Mouse (Mus musculus) liver, embryonic 11.5 days (tissue): Measurements from ENCODE around the gene Camk1g. TPM values are rescaled to one million over a fixed set of nuclear protein-coding genes. Genes with fewer than 3 reads are reported as not detected.
A peak's percentile ranks its signal among the peaks of the same experiment; 100 is the strongest.

Source experiments
- ATAC-seq: fragments of 200-750 bp; cut with Nextera tagmentation; replicated peaks from 2 replicates; pipeline ENCODE4 v1.8.0; 2017; ENCODE audit warnings: moderate number of reproducible peaks, mild to moderate bottlenecking, moderate TSS enrichment, moderate library complexity; ENCODE audit not compliant: low FRiP score
- DNase-seq: peaks from one replicate; pipeline ENCODE4 v3.0.0-alpha.2; 2017; ENCODE audit warnings: low spot score
- H3K27ac ChIP-seq: fragments of 300-500 bp; sonication (generic); 2 replicates; pipeline ENCODE4 v1.5.1; 2014; ENCODE audit warnings: mild to moderate bottlenecking, low read depth, low read length, control low read depth
- H3K27me3 ChIP-seq: fragments of 300-500 bp; sonication (generic); replicated peaks from 2 replicates; pipeline ENCODE4 v1.6.1; 2014; ENCODE audit warnings: low read length, mixed read lengths; ENCODE audit not compliant: control insufficient read depth, insufficient read depth
- H3K36me3 ChIP-seq: fragments of 300-500 bp; sonication (generic); 2 replicates; pipeline ENCODE4 v1.6.1; 2014; ENCODE audit warnings: mild to moderate bottlenecking, low read length, moderate library complexity, mixed read lengths; ENCODE audit not compliant: control insufficient read depth, insufficient read depth
- H3K4me1 ChIP-seq: fragments of 300-500 bp; sonication (generic); replicated peaks from 2 replicates; pipeline ENCODE4 v1.6.1; 2014; ENCODE audit warnings: low read length, mixed read lengths; ENCODE audit not compliant: control insufficient read depth, insufficient read depth
- H3K4me2 ChIP-seq: fragments of 300-500 bp; sonication (generic); 2 replicates; pipeline ENCODE4 v1.6.1; 2014; ENCODE audit warnings: mild to moderate bottlenecking, control low read depth, moderate library complexity
- H3K4me3 ChIP-seq: fragments of 300-500 bp; sonication (generic); 2 replicates; pipeline ENCODE4 v1.5.1; 2014; ENCODE audit warnings: low read depth, low read length, control low read depth
- H3K9ac ChIP-seq: fragments of 300-500 bp; sonication (generic); 2 replicates; pipeline ENCODE4 v1.6.1; 2014; ENCODE audit warnings: low read depth, low read length, control low read depth
- H3K9me3 ChIP-seq: fragments of 300-500 bp; sonication (generic); 2 replicates; pipeline ENCODE4 v1.6.1; 2016; ENCODE audit warnings: low read length, inconsistent platforms, mixed read lengths; ENCODE audit not compliant: control insufficient read depth
- WGBS: fragments of 180-500 bp; shearing (Covaris S2); extraction: QIAGEN DNeasy Blood & Tissue Kit; methylation state at CpG from one replicate; pipeline ENCODE4 v1.1.7; 2014; 5-methylcytosine and 5-hydroxymethylcytosine counted together
- polyA plus RNA-seq: library from polyadenylated mRNA; unstranded; fragments of >200 nt; fragmentation: Nextera tagmentation; extraction: Ambion mirVana; gene quantifications from 2 replicates; pipeline ENCODE4 v1.2.1, GENCODE M21; 2014

Gene Camk1g
- polyA plus RNA-seq, 1 experiment from 2014 or later: 3.3 TPM

DNA sequence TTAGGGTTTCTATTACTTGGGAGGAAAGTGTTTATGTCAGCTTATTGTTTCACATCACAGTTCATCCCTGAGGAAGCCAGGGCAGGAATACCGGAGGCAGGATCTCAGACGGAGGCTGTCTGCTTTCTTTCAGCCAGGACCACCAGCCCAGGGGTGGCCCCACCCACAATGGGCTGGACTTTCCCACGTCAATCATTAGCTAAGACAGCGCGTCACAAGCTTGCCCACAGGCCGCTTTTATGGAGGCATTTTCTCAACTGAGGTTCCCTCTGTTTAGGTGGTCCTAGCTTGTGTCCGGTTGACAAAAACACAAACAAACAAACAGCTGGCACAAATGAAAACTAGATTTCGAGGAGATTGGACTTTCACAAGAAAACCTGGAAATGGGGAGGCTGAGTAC is 12.3 kb upstream of the Camk1g start:
- Histone ChIP-seq H3K36me3 (no peaks in the 10 kb centered on the region), H3K4me3 (peak overlapping the region; percentile 44), H3K4me2 (peak overlapping the region; percentile 74), H3K27ac (no peak overlapping the region), H3K9me3 (no peaks in the 10 kb centered on the region), H3K9ac (no peak overlapping the region), H3K4me1 (peaks cover 4% of the 10 kb centered on the region), H3K27me3 (no peaks in the 10 kb centered on the region)
- DNase-seq (peak; percentile 59), ATAC-seq (peak; percentile 82)
- WGBS: under 1% methylated on average over 8 of the region's 8 CpGs

DNA sequence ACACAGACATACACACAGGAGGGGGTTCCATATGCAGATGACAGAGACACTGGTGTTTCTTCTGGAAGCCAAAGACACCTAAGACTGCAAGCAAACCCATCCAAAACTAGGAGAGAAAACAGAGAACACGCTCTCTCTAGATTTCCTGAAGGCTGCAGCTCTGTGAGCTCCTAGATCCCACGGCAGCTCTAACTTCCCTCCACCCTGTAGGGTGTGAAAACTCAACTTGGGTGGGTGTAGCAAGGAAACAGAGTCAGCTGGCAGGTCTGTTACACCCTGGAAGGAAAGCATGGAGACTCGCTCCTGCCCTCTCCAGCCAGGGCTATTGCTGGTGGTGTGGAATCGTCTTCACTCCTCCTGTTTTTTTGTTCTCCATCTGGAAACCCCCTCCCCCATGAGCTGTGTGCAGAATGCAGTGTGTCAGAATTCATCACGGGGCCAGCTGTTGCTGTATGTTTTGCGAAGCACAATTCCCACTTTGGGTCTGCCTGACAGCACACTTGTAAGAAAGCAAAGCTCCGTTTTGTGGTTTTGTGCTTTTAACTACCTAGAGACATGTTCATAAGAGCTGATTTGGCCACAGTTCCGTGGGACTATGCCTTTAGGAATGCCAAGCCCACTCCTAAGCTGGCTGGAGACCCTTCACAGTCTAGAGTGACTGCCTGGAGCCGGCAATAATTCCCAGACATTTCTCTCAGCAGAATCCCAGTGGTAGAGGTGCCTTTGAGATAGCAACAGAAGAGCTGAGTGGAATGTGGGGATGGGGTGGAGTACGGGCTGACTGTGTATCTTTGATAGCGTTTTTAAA is 11.7 kb upstream of the Camk1g start:
- 39% methylated on average over 11 of the region's 11 CpGs for WGBS
- DNase-seq (no peak), ATAC-seq (peak; percentile 14)
- no peaks in the 10 kb centered on the region for H3K9me3 ChIP-seq
- no peaks in the 10 kb centered on the region for H3K27me3 ChIP-seq
- H3K4me1 ChIP-seq: peaks cover 4% of the 10 kb centered on the region
- H3K9ac ChIP-seq: no peak overlapping the region
- H3K4me2 ChIP-seq: peak overlapping the region; percentile 74
- no peak overlapping the region for H3K27ac ChIP-seq
- peak overlapping the region; percentile 44 for H3K4me3 ChIP-seq
- no peaks in the 10 kb centered on the region for H3K36me3 ChIP-seq

DNA sequence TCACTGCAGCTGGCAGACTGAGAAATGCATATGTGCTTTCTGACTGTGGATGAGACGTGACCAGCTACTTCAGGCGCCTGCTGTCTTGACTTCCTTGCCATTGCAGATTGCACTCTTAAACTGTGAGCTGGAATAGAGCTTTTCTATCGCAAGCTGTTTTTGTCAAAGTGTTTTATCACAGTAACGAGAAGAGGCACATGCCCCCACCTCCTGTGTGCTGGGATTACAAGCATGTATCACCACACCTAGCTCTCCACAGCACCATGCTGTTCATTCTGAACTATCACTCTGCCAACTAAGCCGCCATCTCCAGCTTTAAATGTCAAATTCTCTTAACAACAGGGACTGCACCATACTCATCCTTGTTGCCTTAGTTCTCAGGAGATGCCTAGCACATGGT is 10.8 kb upstream of the Camk1g start:
- DNase-seq (no peak), ATAC-seq (no peak)
- Histone ChIP-seq H3K36me3 (no peaks in the 10 kb centered on the region), H3K27ac (no peak overlapping the region), H3K4me3 (no peak overlapping the region), H3K4me1 (peaks cover 4% of the 10 kb centered on the region), H3K9ac (no peak overlapping the region), H3K27me3 (no peaks in the 10 kb centered on the region), H3K4me2 (no peak overlapping the region), H3K9me3 (no peaks in the 10 kb centered on the region)
- 82% methylated on average over 5 of the region's 5 CpGs for WGBS

DNA sequence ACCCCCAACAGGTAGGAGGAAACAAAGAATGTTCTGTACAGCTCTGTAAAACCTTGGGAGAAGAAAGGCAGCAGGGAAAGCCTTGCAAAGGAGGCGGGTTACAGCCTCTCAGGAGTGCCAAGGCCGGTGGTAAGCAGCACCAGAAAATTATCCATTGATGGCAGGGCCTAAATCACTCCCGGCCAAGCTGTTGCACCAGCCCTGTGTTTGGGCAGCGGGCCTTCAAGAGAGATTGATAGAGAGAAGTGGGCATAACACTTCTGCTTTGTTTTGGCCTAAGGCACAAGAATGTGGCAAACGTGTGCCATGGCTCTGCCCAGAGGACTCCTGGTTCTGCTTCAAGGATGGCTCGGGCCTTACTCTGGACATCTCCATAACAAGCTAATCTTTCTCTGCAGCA is 9.5 kb upstream of the Camk1g start:
- Histone ChIP-seq H3K4me1 (peaks cover 4% of the 10 kb centered on the region), H3K4me3 (no peak overlapping the region), H3K9ac (no peak overlapping the region), H3K4me2 (no peak overlapping the region), H3K9me3 (no peaks in the 10 kb centered on the region), H3K27me3 (no peaks in the 10 kb centered on the region), H3K27ac (no peak overlapping the region), H3K36me3 (no peaks in the 10 kb centered on the region)
- 72% methylated on average over 6 of the region's 6 CpGs for WGBS
- no peak for DNase-seq
- no peak for ATAC-seq

DNA sequence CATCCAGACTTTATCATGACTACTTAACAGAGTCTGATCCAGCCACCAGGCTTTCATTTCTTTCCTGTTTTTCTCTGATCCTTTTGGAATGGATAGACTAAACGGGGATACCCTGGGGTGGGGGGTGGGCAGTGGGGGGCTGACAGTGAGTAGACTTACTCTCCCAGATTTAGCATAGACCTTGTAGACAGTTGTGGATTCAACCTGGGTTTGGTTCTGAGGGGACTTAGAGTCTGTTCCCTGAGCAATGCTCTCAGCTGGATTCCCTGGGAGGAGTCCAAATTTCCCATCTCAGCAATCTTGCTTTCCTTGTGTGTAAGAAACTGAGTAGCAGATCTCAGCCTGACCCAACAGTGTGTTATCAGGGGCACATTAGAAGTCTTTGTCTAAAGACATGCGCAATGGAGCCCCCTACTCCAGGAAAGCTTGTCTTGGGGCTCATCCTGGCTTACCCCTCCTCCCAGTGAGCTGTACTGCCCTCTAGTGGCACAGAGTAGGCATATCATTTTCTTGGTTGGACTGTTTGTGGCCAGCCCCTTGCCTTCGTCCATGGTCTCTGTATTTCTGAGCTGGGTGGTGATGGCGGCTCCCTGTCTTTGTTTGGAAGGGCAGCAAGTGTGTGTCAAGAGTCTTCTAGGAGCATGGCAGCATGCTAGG is 6.5 kb upstream of the Camk1g start:
- DNase-seq: no peak
- H3K27ac ChIP-seq: no peak overlapping the region
- 44% methylated on average over 4 of the region's 4 CpGs for WGBS

DNA sequence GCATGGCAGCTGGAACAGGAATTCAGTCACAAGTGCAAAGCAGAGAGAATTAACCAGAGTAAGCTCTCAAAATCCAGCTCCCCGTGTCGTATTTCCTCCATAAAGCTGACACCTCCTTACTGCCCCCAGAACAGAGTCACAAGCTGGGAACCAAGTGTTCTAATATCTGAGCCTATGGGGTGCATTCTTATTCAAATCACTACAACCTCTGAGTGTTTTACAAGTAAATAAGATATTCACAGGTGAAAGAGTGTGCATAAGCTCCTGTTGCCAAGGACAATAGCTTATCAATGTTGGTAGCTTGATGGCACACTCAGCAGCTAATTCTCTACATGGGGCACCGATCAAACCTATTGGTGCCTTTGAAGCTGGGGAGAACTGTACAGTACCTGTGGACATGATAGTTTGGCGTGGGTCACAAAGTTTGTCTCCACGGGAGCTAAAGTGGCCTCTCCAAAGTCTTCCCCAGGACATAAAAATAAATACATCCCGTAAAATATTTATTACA is 3.9 kb upstream of the Camk1g start:
- 84% methylated on average over 6 of the region's 6 CpGs for WGBS
- H3K4me3 ChIP-seq: no peak overlapping the region
- no peak overlapping the region for H3K4me2 ChIP-seq
- H3K27me3 ChIP-seq: no peaks in the 10 kb centered on the region
- DNase-seq (no peak), ATAC-seq (no peak)
- H3K36me3 ChIP-seq: no peaks in the 10 kb centered on the region
- H3K9me3 ChIP-seq: no peaks in the 10 kb centered on the region
- H3K9ac ChIP-seq: no peak overlapping the region
- no peak overlapping the region for H3K27ac ChIP-seq
- no peaks in the 10 kb centered on the region for H3K4me1 ChIP-seq

More for the DNA sequence above, 6.5 kb upstream of the Camk1g start:
- Histone ChIP-seq H3K27me3 (no peaks in the 10 kb centered on the region), H3K4me2 (no peak overlapping the region), H3K9ac (no peak overlapping the region), H3K9me3 (no peaks in the 10 kb centered on the region), H3K4me3 (no peak overlapping the region), H3K36me3 (no peaks in the 10 kb centered on the region), H3K4me1 (no peaks in the 10 kb centered on the region)
- ATAC-seq: 0 out of 2 replicates have a peak, but pooled peaks have one; percentile 54

DNA sequence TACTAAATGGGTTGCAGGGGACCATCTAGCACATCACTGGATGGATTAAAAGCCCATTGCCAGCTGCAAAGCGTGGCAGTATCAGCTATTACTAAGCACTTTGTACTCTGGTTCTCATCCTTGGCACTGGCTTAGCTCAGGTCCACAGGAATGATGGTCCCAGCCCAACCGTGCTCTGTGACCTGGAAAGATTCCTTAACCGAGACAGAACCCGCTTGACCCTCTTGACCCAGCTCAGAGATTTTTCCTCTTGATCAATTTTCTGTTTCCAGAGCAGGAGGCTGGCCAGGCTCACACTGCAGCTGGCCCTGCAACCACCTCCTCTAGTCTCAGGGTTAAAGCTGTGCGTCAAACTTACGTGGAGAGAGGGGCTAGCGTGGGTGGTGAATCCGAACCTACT is 1.0 kb downstream of the Camk1g start:
- H3K9ac ChIP-seq: no peak overlapping the region
- H3K27me3 ChIP-seq: no peaks in the 10 kb centered on the region
- no peak overlapping the region for H3K4me3 ChIP-seq
- DNase-seq (no peak), ATAC-seq (no peak)
- H3K4me2 ChIP-seq: peak overlapping the region; percentile 44
- H3K27ac ChIP-seq: no peak overlapping the region
- no peaks in the 10 kb centered on the region for H3K9me3 ChIP-seq
- 59% methylated on average over 8 of the region's 8 CpGs for WGBS
- no peaks in the 10 kb centered on the region for H3K36me3 ChIP-seq
- H3K4me1 ChIP-seq: no peaks in the 10 kb centered on the region

DNA sequence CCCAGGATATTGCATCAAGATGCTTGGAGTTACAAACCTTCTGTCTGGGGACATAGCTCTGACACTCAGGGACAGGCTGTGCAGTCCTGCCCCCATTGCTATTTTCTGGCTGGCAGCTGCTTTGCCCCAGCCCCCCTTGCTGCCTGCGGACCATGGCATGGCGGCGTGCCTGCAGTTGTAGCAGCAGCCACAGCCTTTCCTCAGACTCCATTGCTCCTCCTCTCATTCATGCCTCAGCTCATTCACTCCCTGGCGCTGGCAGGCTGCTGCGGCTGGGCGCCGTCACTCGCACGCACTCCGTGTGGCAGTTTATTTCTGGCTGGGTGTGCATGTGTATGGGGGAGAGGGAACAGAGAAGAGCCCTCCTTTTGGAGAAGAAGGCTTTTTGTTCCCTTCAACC is 2.0 kb downstream of the Camk1g start:
- H3K9ac ChIP-seq: no peak overlapping the region
- H3K4me3 ChIP-seq: no peak overlapping the region
- H3K9me3 ChIP-seq: no peaks in the 10 kb centered on the region
- WGBS: 48% methylated on average over 10 of the region's 10 CpGs
- H3K27ac ChIP-seq: no peak overlapping the region
- no peak overlapping the region for H3K4me2 ChIP-seq
- DNase-seq: no peak
- H3K27me3 ChIP-seq: no peaks in the 10 kb centered on the region
- no peaks in the 10 kb centered on the region for H3K4me1 ChIP-seq
- ATAC-seq: no peak
- no peaks in the 10 kb centered on the region for H3K36me3 ChIP-seq
